Mouse (Mus musculus): ENCODE measurements around the gene Prkca.

Gene Prkca

DNA sequence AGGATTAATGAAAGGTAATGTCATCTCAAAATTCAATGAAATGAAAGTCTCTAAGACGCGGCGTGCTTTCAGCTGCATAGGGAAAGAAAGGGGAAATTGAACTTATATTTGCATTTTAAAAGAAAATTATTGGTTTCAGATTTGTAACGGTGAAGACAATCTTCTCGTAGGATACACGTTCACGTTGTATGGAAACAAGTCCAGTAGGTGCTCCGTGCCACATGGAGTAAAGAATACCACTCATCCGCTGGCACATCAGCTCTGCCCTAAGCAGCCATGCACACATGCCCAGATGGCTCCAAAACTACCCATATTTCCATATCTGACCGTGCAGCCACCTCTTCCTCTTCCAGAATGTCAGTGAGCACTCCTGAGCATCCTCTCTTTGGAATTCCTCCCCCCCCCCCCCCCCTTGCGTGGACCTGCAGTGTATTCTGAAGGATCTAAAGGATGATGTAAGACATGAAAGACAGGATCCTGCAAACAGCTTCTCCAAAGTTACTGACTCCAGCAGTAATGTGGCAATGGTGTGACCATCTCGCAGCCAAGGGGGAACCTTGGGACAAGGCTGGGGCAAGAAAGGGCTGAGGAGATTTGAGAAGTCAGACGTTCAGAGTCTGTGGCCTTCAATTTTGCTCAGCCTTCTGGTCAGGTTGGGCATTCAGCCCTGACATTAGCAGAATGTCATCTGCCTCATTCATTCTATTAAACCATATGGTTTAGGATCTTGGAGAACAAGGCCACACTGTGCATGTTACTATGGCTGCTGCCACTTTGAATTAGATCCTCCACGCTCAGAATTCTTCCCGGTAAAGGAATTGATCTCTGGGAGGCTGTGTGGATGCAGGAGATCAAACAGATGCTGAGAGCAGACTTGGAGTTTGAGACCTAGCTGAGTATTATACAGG is 142.8 kb downstream of the Prkca start:
- DNase-seq, result no peak

GRCm38 (mm10) chr11:108199429-108199985 is 144.2 kb downstream of the Prkca start:
- no peak for DNase-seq

GRCm38 (mm10) chr11:108198592-108198991 is 145.1 kb downstream of the Prkca start:
- peak in 1 of 2 experiments; percentile 17 for DNase-seq

GRCm38 (mm10) chr11:108197427-108198218 is 146.1 kb downstream of the Prkca start:
- peak; percentile 60 to 88 for DNase-seq

DNA sequence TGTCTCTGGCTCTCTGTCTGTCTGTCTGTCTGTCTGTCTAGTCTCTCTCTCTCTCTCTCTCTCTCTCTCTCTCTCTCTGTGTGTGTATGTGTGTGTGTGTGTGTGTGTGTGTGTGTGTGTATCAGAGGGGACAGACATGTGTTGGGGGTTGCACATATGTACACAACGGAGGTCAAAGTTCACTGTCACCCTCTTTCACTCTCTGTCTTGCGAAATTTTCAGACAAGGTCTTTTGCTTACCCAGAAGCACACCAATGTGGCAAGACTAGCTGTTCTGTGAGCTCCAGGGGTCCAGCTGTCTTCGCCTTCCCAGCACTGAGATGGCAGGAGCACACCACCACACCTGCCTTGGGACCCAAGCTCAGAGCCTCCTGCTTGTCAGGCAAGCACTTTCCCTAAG is 146.9 kb downstream of the Prkca start:
- DNase-seq, result peak in 1 of 2 experiments; percentile 18

DNA sequence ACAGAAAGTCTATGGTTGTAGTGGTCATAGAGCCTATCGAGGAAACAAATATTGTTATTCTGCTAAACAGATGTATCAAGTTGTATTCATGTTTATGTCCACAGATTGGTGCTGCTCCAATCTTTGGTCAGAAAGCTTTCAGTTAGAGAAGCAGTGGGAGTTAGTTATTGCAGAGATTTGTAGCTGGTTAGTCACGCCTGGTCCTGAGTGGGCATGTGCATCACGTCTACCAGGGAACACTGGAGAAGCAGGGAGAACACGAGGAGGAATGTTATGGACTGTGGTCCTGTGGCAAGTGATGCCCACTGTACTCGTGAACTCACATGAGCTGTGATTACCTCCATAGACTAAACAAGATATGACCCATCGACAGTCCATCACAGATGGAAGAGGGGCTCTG is 153.4 kb downstream of the Prkca start:
- no peak for DNase-seq

DNA sequence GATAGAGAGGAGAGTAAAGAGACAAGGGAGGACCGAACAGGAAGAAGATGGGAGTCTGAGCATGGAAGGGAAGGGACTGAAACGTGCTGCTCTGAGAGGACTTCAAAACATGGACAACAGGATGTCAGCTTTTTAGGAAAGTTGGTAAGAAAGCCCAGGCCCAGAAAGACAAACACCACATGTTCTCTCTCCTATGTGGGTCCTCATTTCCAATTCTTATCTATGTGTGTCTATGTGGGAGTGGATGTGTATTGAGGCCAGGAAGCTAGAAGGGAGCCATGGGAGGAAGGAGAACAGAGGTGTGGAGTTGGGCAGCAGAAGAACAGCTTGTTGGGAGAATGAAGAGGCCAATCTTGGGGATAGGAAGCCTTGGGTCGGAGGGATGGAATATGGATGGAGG is 154.4 kb downstream of the Prkca start:
- DNase-seq, result no peak

DNA sequence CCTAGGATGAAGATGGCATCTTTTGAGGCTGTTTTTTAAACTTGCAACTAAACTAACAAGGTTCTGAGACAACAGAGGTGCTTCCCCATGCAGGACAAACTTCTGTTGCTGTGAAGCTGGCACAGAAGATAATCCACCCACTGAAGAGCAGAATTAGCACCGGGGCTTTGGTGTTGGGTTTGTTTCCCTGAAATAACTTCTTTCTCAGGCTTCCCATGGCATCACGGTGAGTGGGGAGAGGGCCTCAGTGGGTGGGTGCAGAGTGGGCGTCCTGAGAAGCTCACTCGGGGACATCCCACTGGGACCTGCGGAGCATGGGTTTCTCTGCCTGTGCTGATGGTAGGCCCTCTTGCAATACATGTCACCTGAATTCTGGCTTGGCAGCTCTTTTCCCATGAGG is 161.3 kb downstream of the Prkca start:
- DNase-seq, result no peak

GRCm38 (mm10) chr11:108181012-108181713 is 162.6 kb downstream of the Prkca start:
- no peak for DNase-seq

- no peak for DNase-seq
These were observed 164.9 kb downstream of the Prkca start for GRCm38 (mm10) chr11:108178802-108179201.

- DNase-seq, result no peak
These were observed 165.5 kb downstream of the Prkca start for GRCm38 (mm10) chr11:108178258-108178657.

GRCm38 (mm10) chr11:108176715-108177114 is 167.0 kb downstream of the Prkca start:
- DNase-seq, result no peak

DNA sequence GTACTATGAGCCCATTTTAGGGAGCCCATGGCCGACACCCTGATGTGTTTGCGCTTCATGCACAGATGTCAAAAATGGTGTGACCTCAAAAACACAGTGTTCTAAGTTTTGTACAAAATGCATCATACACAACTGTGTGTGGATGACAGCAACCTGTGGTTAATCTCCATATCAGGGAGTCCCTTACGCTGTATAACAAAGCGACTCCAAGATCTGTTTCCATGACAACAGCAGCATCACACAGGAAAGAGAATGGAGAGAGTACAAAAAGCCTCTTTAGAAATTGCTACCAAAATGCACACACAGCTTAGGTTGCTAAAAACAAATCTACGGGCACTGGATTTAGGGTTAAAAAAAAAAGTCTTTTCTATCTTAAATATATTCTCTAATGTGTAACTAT is 171.8 kb downstream of the Prkca start:
- DNase-seq, result no peak

DNA sequence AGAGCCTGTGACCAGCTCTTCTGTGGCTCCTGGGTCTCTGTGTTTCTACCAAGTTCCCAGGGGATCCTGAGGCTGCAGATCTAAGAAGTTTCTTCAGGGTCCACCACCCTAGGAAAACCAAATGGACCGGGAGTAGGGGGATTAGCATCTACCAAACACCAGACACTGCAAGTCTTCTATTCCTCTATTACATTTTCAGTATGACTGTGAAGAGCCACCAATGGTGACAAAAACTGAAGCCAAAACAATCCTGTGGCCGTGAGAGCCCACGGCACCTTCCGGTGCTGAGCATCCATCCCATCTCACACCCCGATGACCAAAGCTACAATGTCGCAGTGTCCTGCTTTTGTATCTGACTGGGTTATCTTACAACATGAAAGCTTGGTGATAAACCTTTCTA is 172.5 kb downstream of the Prkca start:
- no peak for DNase-seq

- DNase-seq, result no peak
These were observed 173.6 kb downstream of the Prkca start for GRCm38 (mm10) chr11:108170107-108170506.

GRCm38 (mm10) chr11:108165725-108166124 is 178.0 kb downstream of the Prkca start:
- DNase-seq, result no peak

GRCm38 (mm10) chr11:108162639-108163038 is 181.1 kb downstream of the Prkca start:
- DNase-seq, result no peak

DNA sequence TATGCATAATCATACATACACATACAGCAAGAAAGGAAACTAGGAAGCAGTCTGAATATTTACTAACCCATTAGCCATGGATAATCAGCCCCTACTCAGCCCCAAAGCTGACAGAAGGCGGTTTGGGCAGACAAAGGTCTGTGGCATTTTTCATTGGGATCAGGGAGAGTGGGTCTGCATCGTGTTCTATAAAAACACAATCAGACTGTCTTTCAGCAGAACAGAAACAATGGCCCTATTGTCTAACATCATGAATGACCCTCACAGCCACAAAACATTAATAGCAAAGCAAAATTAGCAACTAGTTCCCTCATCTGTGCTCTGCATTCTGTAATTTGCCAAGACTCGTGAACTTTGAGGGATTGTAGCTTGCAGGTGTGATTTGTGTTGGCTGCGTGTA is 181.6 kb downstream of the Prkca start:
- no peak for DNase-seq

GRCm38 (mm10) chr11:108160056-108160455 is 183.7 kb downstream of the Prkca start:
- no peak for DNase-seq

GRCm38 (mm10) chr11:108158046-108158445 is 185.7 kb downstream of the Prkca start:
- DNase-seq, result no peak

DNA sequence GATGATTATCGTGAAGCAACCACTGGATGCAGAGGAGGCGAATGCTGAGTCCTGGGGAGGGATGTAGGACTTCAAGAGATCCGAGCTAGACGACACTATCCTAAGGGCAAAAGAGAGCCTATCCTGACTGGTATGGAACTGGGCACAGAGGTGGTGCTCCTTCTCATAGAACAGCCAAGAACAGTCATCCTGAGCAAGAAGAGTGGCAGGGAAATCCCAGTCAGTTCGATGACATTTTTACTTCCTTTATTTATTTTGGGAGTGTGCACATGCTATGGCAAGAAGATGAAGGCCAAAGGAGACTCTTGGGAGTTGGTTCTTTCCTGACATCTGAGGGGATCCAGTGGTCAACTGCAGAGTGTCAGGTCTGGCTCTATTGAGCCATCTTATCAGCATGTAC is 186.7 kb downstream of the Prkca start:
- no peak for DNase-seq

- no peak for DNase-seq
These were observed 187.6 kb downstream of the Prkca start for GRCm38 (mm10) chr11:108156107-108156506.

DNA sequence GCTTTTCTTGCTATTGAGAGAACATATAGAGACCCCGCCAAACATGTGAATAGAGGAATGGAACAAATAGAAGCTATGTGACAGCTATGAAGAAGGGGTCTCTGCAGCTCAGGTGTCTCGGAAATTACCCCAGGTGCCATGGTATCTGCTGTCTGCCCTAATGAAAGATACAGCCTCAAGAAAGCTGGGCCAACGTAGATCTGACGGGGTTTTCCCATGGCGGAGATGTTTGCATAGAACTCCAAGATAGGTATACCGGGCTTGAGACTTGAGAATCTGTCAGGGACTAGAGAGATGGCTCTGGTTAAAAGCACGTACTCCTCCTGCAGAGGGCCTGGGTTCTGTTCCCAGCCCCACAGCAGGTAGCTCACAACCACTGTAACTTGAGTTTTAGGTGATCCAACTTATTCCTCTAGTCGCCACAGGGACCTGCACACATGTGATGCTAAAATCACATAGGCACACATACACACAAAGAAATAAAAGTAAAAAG is 188.6 kb downstream of the Prkca start:
- DNase-seq, result no peak
